Mouse (Mus musculus) stomach, embryonic 14.5 days (tissue): ENCODE data around the gene Bpgm. TPM values are rescaled to one million over a fixed set of nuclear protein-coding genes. Genes with fewer than 3 reads are reported as not detected.

ENCODE experiments used
- ATAC-seq: fragments of 200-750 bp; cut with Nextera tagmentation; 2 replicates; pipeline ENCODE4 v1.8.0; 2017; ENCODE audit warnings: low read depth, moderate TSS enrichment; ENCODE audit not compliant: insufficient number of reproducible peaks, insufficient read depth, low FRiP score
- H3K27ac ChIP-seq: fragments of 300-500 bp; sonication (generic); 2 replicates; pipeline ENCODE4 v1.5.1; 2014; ENCODE audit warnings: mild to moderate bottlenecking, low read length, moderate library complexity, mixed read lengths
- H3K27me3 ChIP-seq: fragments of 300-500 bp; sonication (generic); 2 replicates; pipeline ENCODE4 v1.6.1; 2014; ENCODE audit warnings: low read length, control low read depth, mixed read lengths; ENCODE audit not compliant: control insufficient read depth, insufficient read depth
- H3K36me3 ChIP-seq: fragments of 300-500 bp; sonication (generic); 2 replicates; pipeline ENCODE4 v1.6.1; 2014; ENCODE audit warnings: mild to moderate bottlenecking, control low read depth, low read length, moderate library complexity, mixed read lengths; ENCODE audit not compliant: control insufficient read depth, insufficient read depth
- H3K4me1 ChIP-seq: fragments of 300-500 bp; sonication (generic); 2 replicates; pipeline ENCODE4 v1.6.1; 2014; ENCODE audit warnings: low read length, control low read depth, mixed read lengths; ENCODE audit not compliant: control insufficient read depth, insufficient read depth
- H3K4me2 ChIP-seq: fragments of 300-500 bp; sonication (generic); replicated peaks from 2 replicates; pipeline ENCODE4 v1.6.1; 2014; ENCODE audit warnings: low read depth, low read length, control low read depth
- H3K4me3 ChIP-seq: fragments of 300-500 bp; sonication (generic); 2 replicates; pipeline ENCODE4 v1.5.1; 2014; ENCODE audit warnings: low read depth, low read length, control low read depth
- H3K9ac ChIP-seq: fragments of 300-500 bp; sonication (generic); replicated peaks from 2 replicates; pipeline ENCODE4 v1.6.1; 2014; ENCODE audit warnings: low read depth, mild to moderate bottlenecking, control low read depth, low read length, moderate library complexity, mixed read lengths
- H3K9me3 ChIP-seq: fragments of 300-500 bp; sonication (generic); 2 replicates; pipeline ENCODE4 v1.6.1; 2016; ENCODE audit warnings: low read depth, low read length, control low read depth; ENCODE audit not compliant: control insufficient read depth
- WGBS: fragments of 180-500 bp; shearing (Covaris S2); extraction: QIAGEN DNeasy Blood & Tissue Kit; methylation state at CpG from one replicate; pipeline ENCODE4 v1.1.7; 2014; 5-methylcytosine and 5-hydroxymethylcytosine counted together
- polyA plus RNA-seq: library from polyadenylated mRNA; unstranded; fragments of >200 nt; fragmentation: Nextera tagmentation; extraction: Ambion mirVana; gene quantifications from 2 replicates; pipeline ENCODE4 v1.2.1, GENCODE M21; 2014

Gene Bpgm
- polyA plus RNA-seq, 1 experiment from 2014 or later = 33.6 TPM

GRCm38 (mm10) chr6:34460651-34461050 is 15.4 kb upstream of the Bpgm start:
- no peaks in the 10 kb centered on the region for H3K27me3 ChIP-seq
- no peak overlapping the region for H3K9ac ChIP-seq
- H3K27ac ChIP-seq = no peak overlapping the region
- no peak overlapping the region for H3K4me3 ChIP-seq
- no peak for ATAC-seq
- no peaks in the 10 kb centered on the region for H3K9me3 ChIP-seq
- WGBS = 45% methylated on average over 4 of the region's 4 CpGs
- no peak overlapping the region for H3K4me2 ChIP-seq
- H3K36me3 ChIP-seq = no peaks in the 10 kb centered on the region
- no peaks in the 10 kb centered on the region for H3K4me1 ChIP-seq

- no peaks in the 10 kb centered on the region for H3K9me3 ChIP-seq
- H3K36me3 ChIP-seq = no peaks in the 10 kb centered on the region
- H3K4me2 ChIP-seq = no peak overlapping the region
- no peak overlapping the region for H3K9ac ChIP-seq
- H3K4me3 ChIP-seq = no peak overlapping the region
- no peaks in the 10 kb centered on the region for H3K27me3 ChIP-seq
- no peaks in the 10 kb centered on the region for H3K4me1 ChIP-seq
- no peak overlapping the region for H3K27ac ChIP-seq
- WGBS = 92% methylated on average over 4 of the region's 4 CpGs
- no peak for ATAC-seq
These were observed 12.4 kb upstream of the Bpgm start for GRCm38 (mm10) chr6:34463582-34463981.

- 64% methylated on average over 12 of the region's 12 CpGs for WGBS
- no peak overlapping the region for H3K4me3 ChIP-seq
- no peak for ATAC-seq
- H3K27ac ChIP-seq = no peak overlapping the region
- H3K27me3 ChIP-seq = no peaks in the 10 kb centered on the region
- H3K9me3 ChIP-seq = no peaks in the 10 kb centered on the region
- H3K4me1 ChIP-seq = peaks cover under 1% of the 10 kb centered on the region; the same call in 1 of the 2 replicates
- no peak overlapping the region for H3K9ac ChIP-seq
- H3K36me3 ChIP-seq = no peaks in the 10 kb centered on the region
- no peak overlapping the region for H3K4me2 ChIP-seq
These were observed 4.4 kb upstream of the Bpgm start for GRCm38 (mm10) chr6:34471434-34472110.

GRCm38 (mm10) chr6:34473346-34473745 is 2.7 kb upstream of the Bpgm start:
- Histone ChIP-seq H3K4me2 (no peak overlapping the region), H3K9me3 (no peaks in the 10 kb centered on the region), H3K4me1 (peaks cover 6% of the 10 kb centered on the region), H3K9ac (no peak overlapping the region), H3K27ac (no peak overlapping the region), H3K27me3 (no peaks in the 10 kb centered on the region), H3K36me3 (no peaks in the 10 kb centered on the region), H3K4me3 (no peak overlapping the region)
- WGBS = 86% methylated on average over 1 of the region's 1 CpGs
- ATAC-seq = no peak

- Histone ChIP-seq H3K4me2 (no peak overlapping the region), H3K9me3 (no peaks in the 10 kb centered on the region), H3K4me3 (no peak overlapping the region), H3K27me3 (no peaks in the 10 kb centered on the region), H3K4me1 (peaks cover 13% of the 10 kb centered on the region), H3K36me3 (no peaks in the 10 kb centered on the region), H3K27ac (no peak overlapping the region), H3K9ac (no peak overlapping the region)
- no peak for ATAC-seq
- 60% methylated on average over 3 of the region's 3 CpGs for WGBS
These were observed 2.0 kb upstream of the Bpgm start for GRCm38 (mm10) chr6:34474031-34474430.

- Histone ChIP-seq H3K36me3 (no peaks in the 10 kb centered on the region), H3K4me1 (peaks cover 24% of the 10 kb centered on the region), H3K9me3 (no peaks in the 10 kb centered on the region), H3K27ac (no peak overlapping the region), H3K9ac (peak overlapping the region; percentile 41), H3K4me2 (peak overlapping the region; percentile 47), H3K27me3 (no peaks in the 10 kb centered on the region), H3K4me3 (peak overlapping the region; percentile 46)
- WGBS = 12% methylated on average over 6 of the region's 6 CpGs
- no peak for ATAC-seq
These were observed 616 bp upstream of the Bpgm start for GRCm38 (mm10) chr6:34475391-34475790.

GRCm38 (mm10) chr6:34478036-34478435 is 2.0 kb downstream of the Bpgm start:
- Histone ChIP-seq H3K27ac (no peak overlapping the region), H3K4me1 (peaks cover 34% of the 10 kb centered on the region), H3K9me3 (no peaks in the 10 kb centered on the region), H3K4me2 (0 out of 2 replicates have a peak overlapping the region, but pooled peaks have one; percentile 12), H3K9ac (no peak overlapping the region), H3K4me3 (no peak overlapping the region), H3K27me3 (no peaks in the 10 kb centered on the region), H3K36me3 (no peaks in the 10 kb centered on the region)
- no peak for ATAC-seq
- WGBS = 72% methylated on average over 7 of the region's 7 CpGs

GRCm38 (mm10) chr6:34478677-34479360 is 2.8 kb downstream of the Bpgm start:
- no peak for ATAC-seq
- no peaks in the 10 kb centered on the region for H3K36me3 ChIP-seq
- no peaks in the 10 kb centered on the region for H3K9me3 ChIP-seq
- no peak overlapping the region for H3K27ac ChIP-seq
- WGBS = 34% methylated on average over 6 of the region's 6 CpGs
- H3K27me3 ChIP-seq = no peaks in the 10 kb centered on the region
- peaks cover 34% of the 10 kb centered on the region for H3K4me1 ChIP-seq
- peak overlapping the region; percentile 23 for H3K4me2 ChIP-seq
- no peak overlapping the region for H3K4me3 ChIP-seq
- H3K9ac ChIP-seq = no peak overlapping the region
